Mouse (Mus musculus): ENCODE measurements around the gene Rai14. TPM values are rescaled to one million over a fixed set of nuclear protein-coding genes. Genes with fewer than 3 reads are reported as not detected.

The Rai14 gene
- 1 to 10 TPM in 1 of 2 experiments, under 1 TPM in 1; 0.47 to 1.2 TPM for polyA plus RNA-seq (2017; shearing (Covaris generic))

GRCm38 (mm10) chr15:10714409-10715138 is at the start of gene Rai14:
TSS of gene Rai14 (minus strand) at chr15:10714624.
- peak; percentile 37 for ATAC-seq

GRCm38 (mm10) chr15:10761441-10761840 is 47.0 kb upstream of the Rai14 start:
- no peak for ATAC-seq

- ATAC-seq, result no peak
These were observed 45.6 kb upstream of the Rai14 start for GRCm38 (mm10) chr15:10760006-10760405.

GRCm38 (mm10) chr15:10759440-10759839 is 45.0 kb upstream of the Rai14 start:
- ATAC-seq, result no peak

GRCm38 (mm10) chr15:10758808-10759207 is 44.4 kb upstream of the Rai14 start:
- no peak for ATAC-seq

- ATAC-seq, result no peak
These were observed 36.7 kb upstream of the Rai14 start for GRCm38 (mm10) chr15:10751141-10751540.

- no peak for ATAC-seq
These were observed 35.9 kb upstream of the Rai14 start for GRCm38 (mm10) chr15:10750339-10750738.

GRCm38 (mm10) chr15:10749678-10750077 is 35.3 kb upstream of the Rai14 start:
- ATAC-seq, result no peak

- ATAC-seq, result no peak
These were observed 33.2 kb upstream of the Rai14 start for GRCm38 (mm10) chr15:10747638-10748037.

- ATAC-seq, result no peak
These were observed 32.8 kb upstream of the Rai14 start for GRCm38 (mm10) chr15:10747226-10747625.

- ATAC-seq, result no peak
These were observed 32.1 kb upstream of the Rai14 start for GRCm38 (mm10) chr15:10746303-10747051.

GRCm38 (mm10) chr15:10742441-10742840 is 28.0 kb upstream of the Rai14 start:
- no peak for ATAC-seq

GRCm38 (mm10) chr15:10739279-10739678 is 24.9 kb upstream of the Rai14 start:
- ATAC-seq, result no peak

- no peak for ATAC-seq
These were observed 24.1 kb upstream of the Rai14 start for GRCm38 (mm10) chr15:10738354-10739142.

GRCm38 (mm10) chr15:10735948-10736347 is 21.5 kb upstream of the Rai14 start:
- no peak for ATAC-seq

- ATAC-seq, result no peak
These were observed 20.8 kb upstream of the Rai14 start for GRCm38 (mm10) chr15:10735216-10735615.

- no peak for ATAC-seq
These were observed 17.0 kb upstream of the Rai14 start for GRCm38 (mm10) chr15:10731398-10731797.

- ATAC-seq, result no peak
These were observed 11.8 kb upstream of the Rai14 start for GRCm38 (mm10) chr15:10726272-10726671.

GRCm38 (mm10) chr15:10724857-10725256 is 10.4 kb upstream of the Rai14 start:
- ATAC-seq, result no peak

GRCm38 (mm10) chr15:10723507-10723906 is 9.1 kb upstream of the Rai14 start:
- ATAC-seq, result peak; percentile 91

- no peak for ATAC-seq
These were observed 8.4 kb upstream of the Rai14 start for GRCm38 (mm10) chr15:10722629-10723339.

GRCm38 (mm10) chr15:10721259-10721781 is 6.9 kb upstream of the Rai14 start:
- ATAC-seq, result no peak

Measured in CD4-positive, CD25-positive, alpha-beta regulatory T cell, adult 4 months (primary cell).